In genomic region chr12:73445562-73445961, GRCm38 (mm10) we compare ENCODE assay signal across 15 mouse cellular contexts.
DNase-seq lines count a peak whose midpoint lies in the region; ATAC-seq and TF ChIP-seq lines count a peak whose summit lies in the region.
"Had no signal": no experiment of that assay in that cellular context is flagged by ENCODE, and none has a peak within 500 bp of the region (broad histone marks: within the 10 kb centered on the region; RNA-seq: fewer than 3 reads in every experiment).

No protein-coding gene starts in this region.

- no peak for TF ChIP-seq POLR2A in kidney, adult 2 months (IDR thresholded peaks at IDR 0.05; ENCODE audit: low read depth, low read length)

- no peak overlapping the region for H3K27ac ChIP-seq in neural tube, embryonic 15.5 days (replicated peaks)
- peak overlapping the region; percentile 61 for H3K27ac ChIP-seq in kidney, adult 2 months (ENCODE audit: insufficient read depth, low read depth, low read length)
- H3K27ac ChIP-seq in heart, embryonic 11.5 days (ENCODE audit: low read depth, low read length): no peak overlapping the region
- H3K27ac ChIP-seq: heart, adult 2 months; liver, embryonic 14.5 days had no signal

- no peak for DNase-seq in neural tube, embryonic 10.5 days (ENCODE audit: extremely low spot score, low spot score)
- peak; percentile 74 for DNase-seq in kidney, adult 2 months
- DNase-seq in kidney, postnatal 4 days: peak; percentile 24 to 26
- no peak for DNase-seq in thymus, postnatal 36 days
- DNase-seq in frontal cortex, postnatal 25 days (ENCODE audit: low spot score in 2 of 2): no peak
- DNase-seq: adrenal gland, adult 2 months; cerebellum, adult 8-10 months; embryo, embryonic 11 days; heart, adult 2 months; heart, postnatal 10 days had no signal

- H3K4me2 ChIP-seq in neural tube, embryonic 15.5 days: peak overlapping the region; percentile 1; the same call in 1 of the 2 replicates
- no peak overlapping the region for H3K4me2 ChIP-seq in heart, embryonic 11.5 days

- H3K4me1 ChIP-seq in neural tube, embryonic 15.5 days: peaks cover 5% of the 10 kb centered on the region; the same call in 1 of the 2 replicates
- H3K4me1 ChIP-seq in kidney, adult 2 months (ENCODE audit: control insufficient read depth, insufficient read depth, low read length): peaks cover 9% of the 10 kb centered on the region; the same call in 1 of the 2 replicates
- H3K4me1 ChIP-seq in heart, embryonic 11.5 days (ENCODE audit: control insufficient read depth, insufficient read depth, low read length): 0 out of 2 replicates have a peak, but pooled peaks cover 5% of the 10 kb centered on the region

- H3K9me3 ChIP-seq in neural tube, embryonic 15.5 days (replicated peaks): no peaks in the 10 kb centered on the region
- no peaks in the 10 kb centered on the region; the same call in 1 of the 2 replicates for H3K9me3 ChIP-seq in heart, embryonic 11.5 days (replicated peaks; ENCODE audit: control insufficient read depth, low read length)

- 66% methylated on average over 10 of the region's 10 CpGs for WGBS in neural tube, embryonic 15.5 days
- WGBS in kidney, adult 2 months: 40% methylated on average over 10 of the region's 10 CpGs
- WGBS in heart, embryonic 11.5 days (ENCODE audit: insufficient replicate concordance): 91% methylated on average over 10 of the region's 10 CpGs

- H3K36me3 ChIP-seq in neural tube, embryonic 15.5 days: no peaks in the 10 kb centered on the region
- no peaks in the 10 kb centered on the region for H3K36me3 ChIP-seq in kidney, adult 2 months (ENCODE audit: control insufficient read depth, insufficient read depth, low read length)
- no peaks in the 10 kb centered on the region for H3K36me3 ChIP-seq in heart, embryonic 11.5 days (ENCODE audit: control insufficient read depth, insufficient read depth, low read length)

- no peak overlapping the region for H3K4me3 ChIP-seq in neural tube, embryonic 15.5 days (replicated peaks)
- H3K4me3 ChIP-seq in kidney, adult 2 months (ENCODE audit: insufficient read depth, low read depth, low read length): peak overlapping the region; percentile 23; the same call in 1 of the 2 replicates
- H3K4me3 ChIP-seq in heart, embryonic 11.5 days (ENCODE audit: low read depth, low read length): no peak overlapping the region
- H3K4me3 ChIP-seq: heart, adult 2 months had no signal

- no peak overlapping the region for H3K9ac ChIP-seq in neural tube, embryonic 15.5 days (replicated peaks)
- no peak overlapping the region for H3K9ac ChIP-seq in heart, embryonic 11.5 days (ENCODE audit: low read depth, low read length)
- H3K9ac ChIP-seq: liver, embryonic 14.5 days had no signal

- TF ChIP-seq CTCF in kidney, adult 2 months (conservative IDR thresholded peaks at IDR 0.05; ENCODE audit: insufficient read depth, insufficient read length, low read depth, low read length): no peak

- no peak for ATAC-seq in neural tube, embryonic 15.5 days (ENCODE audit: low FRiP score)
- no peak for ATAC-seq in heart, embryonic 11.5 days (replicated peaks; ENCODE audit: insufficient number of reproducible peaks, low FRiP score, low TSS enrichment)
- ATAC-seq: hindbrain, embryonic 16.5 days had no signal

- H3K27me3 ChIP-seq in neural tube, embryonic 15.5 days (replicated peaks): no peaks in the 10 kb centered on the region
- H3K27me3 ChIP-seq in kidney, adult 2 months (replicated peaks; ENCODE audit: control insufficient read depth, insufficient read depth, low read length): no peaks in the 10 kb centered on the region
- H3K27me3 ChIP-seq in heart, embryonic 11.5 days (ENCODE audit: control insufficient read depth, insufficient read depth, low read length): no peaks in the 10 kb centered on the region
- H3K27me3 ChIP-seq: CH12.LX had no signal

Comparison
In these comparisons a context has a peak if more than half of its experiments do, and no peak if none do; other contexts are left out.
1. DNase-seq: peak in kidney, adult 2 months (single experiment) and kidney, postnatal 4 days (2 of 2); none in neural tube, embryonic 10.5 days (single experiment), thymus, postnatal 36 days (0 of 2) and frontal cortex, postnatal 25 days (0 of 2).